Mouse (Mus musculus): ENCODE measurements around the gene Chchd5. TPM values are rescaled to one million over a fixed set of nuclear protein-coding genes. Genes with fewer than 3 reads are reported as not detected.

Gene Chchd5
- polyA plus RNA-seq, 1 experiment = 27.1 TPM

DNA sequence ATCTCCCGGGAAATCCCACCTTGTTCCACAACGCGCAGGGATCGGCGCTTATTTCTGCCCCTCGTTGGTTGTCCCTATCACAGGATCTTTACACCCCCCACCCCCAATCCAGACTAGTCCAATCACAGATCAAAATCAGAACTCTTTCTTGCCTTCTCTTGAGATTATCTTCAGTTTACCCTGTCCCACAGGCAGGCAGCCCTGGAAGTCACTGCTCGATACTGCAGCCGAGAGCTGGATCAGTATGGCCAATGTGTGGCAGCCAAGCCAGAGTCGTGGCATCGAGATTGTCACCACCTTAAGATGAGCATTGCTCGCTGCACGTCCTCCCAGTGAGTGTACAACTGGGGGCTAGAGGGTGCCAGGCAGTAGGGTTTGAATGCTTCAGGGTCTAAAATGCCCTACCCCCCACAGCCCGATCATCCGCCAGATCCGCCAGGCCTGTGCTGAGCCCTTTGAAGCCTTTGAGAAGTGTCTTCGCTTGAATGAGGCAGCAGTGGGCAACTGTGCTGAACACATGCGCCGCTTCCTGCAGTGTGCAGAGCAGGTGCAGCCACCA lies 566 bp downstream of the Chchd5 start:
- Histone ChIP-seq H3K4me1 (ENCODE audit: control insufficient read depth, insufficient read depth, low read length) (peaks cover 10% of the 10 kb centered on the region; the same call in 1 of the 2 replicates), H3K27ac (ENCODE audit: insufficient read depth, low read length) (peak overlapping the region; percentile 36), H3K27me3 (ENCODE audit: control insufficient read depth, insufficient read depth, low read length) (no peaks in the 10 kb centered on the region), H3K4me3 (replicated peaks; ENCODE audit: insufficient read depth, low read depth, low read length) (peak overlapping the region; percentile 65)
- no peak for DNase-seq
- WGBS = 16% methylated on average over 18 of the region's 18 CpGs
- no peak for TF ChIP-seq CTCF (IDR thresholded peaks at IDR 0.05; ENCODE audit: borderline replicate concordance, insufficient read depth, low read depth, low read length)
- TF ChIP-seq POLR2A (IDR thresholded peaks at IDR 0.05; ENCODE audit: borderline replicate concordance, insufficient read depth, low read length) = no peak

GRCm38 (mm10) chr2:129130776-129131175 lies 1.3 kb downstream of the Chchd5 start:
- peak overlapping the region; percentile 65 for H3K4me3 ChIP-seq (replicated peaks; ENCODE audit: insufficient read depth, low read depth, low read length)
- H3K27ac ChIP-seq (ENCODE audit: insufficient read depth, low read length) = no peak overlapping the region
- TF ChIP-seq CTCF (IDR thresholded peaks at IDR 0.05; ENCODE audit: borderline replicate concordance, insufficient read depth, low read depth, low read length) (no peak), POLR2A (IDR thresholded peaks at IDR 0.05; ENCODE audit: borderline replicate concordance, insufficient read depth, low read length) (no peak)
- DNase-seq = no peak
- 94% methylated on average over 2 of the region's 2 CpGs for WGBS
- H3K4me1 ChIP-seq (ENCODE audit: control insufficient read depth, insufficient read depth, low read length) = peaks cover 10% of the 10 kb centered on the region; the same call in 1 of the 2 replicates
- H3K27me3 ChIP-seq (ENCODE audit: control insufficient read depth, insufficient read depth, low read length) = no peaks in the 10 kb centered on the region

GRCm38 (mm10) chr2:129132231-129132630 lies 2.7 kb downstream of the Chchd5 start:
- no peak overlapping the region for H3K27ac ChIP-seq (ENCODE audit: insufficient read depth, low read length)
- TF ChIP-seq CTCF (IDR thresholded peaks at IDR 0.05; ENCODE audit: borderline replicate concordance, insufficient read depth, low read depth, low read length) (0 out of 2 replicates have a peak, but pooled peaks have one; percentile 12), POLR2A (IDR thresholded peaks at IDR 0.05; ENCODE audit: borderline replicate concordance, insufficient read depth, low read length) (no peak)
- peaks cover 10% of the 10 kb centered on the region; the same call in 1 of the 2 replicates for H3K4me1 ChIP-seq (ENCODE audit: control insufficient read depth, insufficient read depth, low read length)
- 90% methylated on average over 7 of the region's 7 CpGs for WGBS
- no peak for DNase-seq
- no peaks in the 10 kb centered on the region for H3K27me3 ChIP-seq (ENCODE audit: control insufficient read depth, insufficient read depth, low read length)
- no peak overlapping the region for H3K4me3 ChIP-seq (replicated peaks; ENCODE audit: insufficient read depth, low read depth, low read length)

- H3K4me3 ChIP-seq (replicated peaks; ENCODE audit: insufficient read depth, low read depth, low read length) = no peak overlapping the region
- 71% methylated on average over 14 of the region's 14 CpGs for WGBS
- H3K27me3 ChIP-seq (ENCODE audit: control insufficient read depth, insufficient read depth, low read length) = no peaks in the 10 kb centered on the region
- H3K4me1 ChIP-seq (ENCODE audit: control insufficient read depth, insufficient read depth, low read length) = peaks cover 10% of the 10 kb centered on the region; the same call in 1 of the 2 replicates
- H3K27ac ChIP-seq (ENCODE audit: insufficient read depth, low read length) = no peak overlapping the region
- peak; percentile 43 to 56 for DNase-seq
- TF ChIP-seq CTCF (IDR thresholded peaks at IDR 0.05; ENCODE audit: borderline replicate concordance, insufficient read depth, low read depth, low read length) (no peak), POLR2A (IDR thresholded peaks at IDR 0.05; ENCODE audit: borderline replicate concordance, insufficient read depth, low read length) (no peak)
These were observed 3.7 kb downstream of the Chchd5 start for GRCm38 (mm10) chr2:129133006-129133805.

DNA sequence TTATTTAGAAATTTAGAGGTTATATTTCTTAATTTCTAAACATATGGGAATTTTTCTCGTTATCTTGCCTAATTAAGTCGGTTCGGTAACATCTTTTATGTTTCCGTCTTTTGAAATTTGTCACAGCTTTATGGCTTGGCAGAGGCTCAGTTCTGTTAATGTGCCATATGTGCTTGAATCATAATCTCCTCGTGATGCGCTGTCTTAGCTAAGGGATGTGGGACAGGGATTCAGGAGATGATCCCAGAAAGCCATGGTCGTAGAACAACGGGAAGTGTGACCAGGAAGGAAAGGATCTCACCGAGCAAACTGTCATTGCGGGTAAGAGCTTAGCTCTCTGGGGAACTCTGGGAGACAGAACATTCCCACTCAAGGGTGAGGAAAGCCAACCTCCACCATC lies 10.4 kb downstream of the Chchd5 start:
- Histone ChIP-seq H3K4me1 (ENCODE audit: control insufficient read depth, insufficient read depth, low read length) (no peaks in the 10 kb centered on the region), H3K27ac (ENCODE audit: insufficient read depth, low read length) (no peak overlapping the region), H3K4me3 (replicated peaks; ENCODE audit: insufficient read depth, low read depth, low read length) (no peak overlapping the region), H3K27me3 (ENCODE audit: control insufficient read depth, insufficient read depth, low read length) (no peaks in the 10 kb centered on the region)
- DNase-seq = peak; percentile 48 to 75
- no peak for TF ChIP-seq CTCF (IDR thresholded peaks at IDR 0.05; ENCODE audit: borderline replicate concordance, insufficient read depth, low read depth, low read length)
- TF ChIP-seq POLR2A (IDR thresholded peaks at IDR 0.05; ENCODE audit: borderline replicate concordance, insufficient read depth, low read length) = no peak
- 6% methylated on average over 10 of the region's 10 CpGs for WGBS

- Histone ChIP-seq H3K4me1 (ENCODE audit: control insufficient read depth, insufficient read depth, low read length) (no peaks in the 10 kb centered on the region), H3K27me3 (ENCODE audit: control insufficient read depth, insufficient read depth, low read length) (no peaks in the 10 kb centered on the region), H3K4me3 (replicated peaks; ENCODE audit: insufficient read depth, low read depth, low read length) (no peak overlapping the region), H3K27ac (ENCODE audit: insufficient read depth, low read length) (no peak overlapping the region)
- 27% methylated on average over 2 of the region's 2 CpGs for WGBS
- TF ChIP-seq POLR2A (IDR thresholded peaks at IDR 0.05; ENCODE audit: borderline replicate concordance, insufficient read depth, low read length) (no peak), CTCF (IDR thresholded peaks at IDR 0.05; ENCODE audit: borderline replicate concordance, insufficient read depth, low read depth, low read length) (no peak)
- no peak for DNase-seq
These were observed 19.3 kb downstream of the Chchd5 start for GRCm38 (mm10) chr2:129148836-129149235.

- Histone ChIP-seq H3K4me1 (ENCODE audit: control insufficient read depth, insufficient read depth, low read length) (no peaks in the 10 kb centered on the region), H3K27me3 (ENCODE audit: control insufficient read depth, insufficient read depth, low read length) (no peaks in the 10 kb centered on the region), H3K4me3 (replicated peaks; ENCODE audit: insufficient read depth, low read depth, low read length) (no peak overlapping the region), H3K27ac (ENCODE audit: insufficient read depth, low read length) (no peak overlapping the region)
- DNase-seq = no peak
- TF ChIP-seq CTCF (IDR thresholded peaks at IDR 0.05; ENCODE audit: borderline replicate concordance, insufficient read depth, low read depth, low read length) (no peak), POLR2A (IDR thresholded peaks at IDR 0.05; ENCODE audit: borderline replicate concordance, insufficient read depth, low read length) (no peak)
- 76% methylated on average over 5 of the region's 5 CpGs for WGBS
These were observed 20.9 kb downstream of the Chchd5 start for GRCm38 (mm10) chr2:129150386-129150785.

DNA sequence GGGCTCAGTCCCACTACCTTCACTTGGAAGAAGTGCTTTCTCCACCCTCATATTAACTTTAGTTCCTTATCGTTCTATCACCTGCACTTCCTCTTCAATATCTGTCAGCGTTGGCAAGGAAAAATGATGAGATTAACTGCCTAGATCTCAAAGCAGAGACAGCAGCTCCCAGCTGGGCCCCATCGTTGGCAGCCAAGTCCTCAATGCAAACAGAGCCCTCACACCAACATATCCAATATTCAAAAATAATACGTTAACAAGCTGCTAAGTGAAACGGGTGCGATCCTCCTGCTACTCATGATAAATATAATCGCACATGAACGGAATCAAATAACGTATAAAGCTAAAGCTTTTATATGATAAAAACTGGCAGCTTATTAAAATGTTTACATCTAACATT lies 21.6 kb downstream of the Chchd5 start:
- WGBS = 58% methylated on average over 9 of the region's 9 CpGs
- no peak overlapping the region for H3K4me3 ChIP-seq (replicated peaks; ENCODE audit: insufficient read depth, low read depth, low read length)
- TF ChIP-seq POLR2A (IDR thresholded peaks at IDR 0.05; ENCODE audit: borderline replicate concordance, insufficient read depth, low read length) (no peak), CTCF (IDR thresholded peaks at IDR 0.05; ENCODE audit: borderline replicate concordance, insufficient read depth, low read depth, low read length) (no peak)
- H3K27me3 ChIP-seq (ENCODE audit: control insufficient read depth, insufficient read depth, low read length) = no peaks in the 10 kb centered on the region
- H3K27ac ChIP-seq (ENCODE audit: insufficient read depth, low read length) = no peak overlapping the region
- DNase-seq = no peak
- no peaks in the 10 kb centered on the region for H3K4me1 ChIP-seq (ENCODE audit: control insufficient read depth, insufficient read depth, low read length)

All from cerebellum, adult 2 months (tissue).